Mouse (Mus musculus): ENCODE measurements at regions not wholly inside any gene's neighbourhood (a gene's known extent, or its start where the extent isn't known, plus 50 kb on each side); places are given as distances from the start of the nearest gene placed in this dataset.

DNA sequence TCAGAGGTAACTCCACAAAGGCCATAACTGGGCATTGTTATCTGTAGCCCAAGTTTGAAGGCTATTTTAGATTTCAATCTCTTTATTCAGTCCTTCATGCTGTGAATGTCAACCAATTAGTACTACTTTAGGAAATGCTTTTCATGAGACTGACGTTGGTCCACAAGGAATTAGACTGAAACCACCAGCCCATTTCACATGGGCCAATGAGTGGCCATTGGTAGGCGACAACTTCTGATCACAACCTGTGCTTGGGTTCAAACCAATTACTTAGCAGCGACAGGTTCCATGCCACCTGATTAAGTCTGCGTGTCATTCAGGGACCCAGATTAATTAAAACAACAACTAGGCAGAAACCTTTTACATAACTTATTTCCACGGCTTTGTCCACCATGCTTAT is 126.9 kb upstream of the Tenm3 start:
- Histone ChIP-seq H3K4me1 (ENCODE audit: control insufficient read depth, low read depth, low read length) (no peaks in the 10 kb centered on the region), H3K36me3 (ENCODE audit: control insufficient read depth, insufficient read depth) (no peaks in the 10 kb centered on the region), H3K4me3 (ENCODE audit: low read depth, low read length) (no peak overlapping the region), H3K27ac (ENCODE audit: low read length) (no peak overlapping the region), H3K4me2 (ENCODE audit: low read depth, low read length) (no peak overlapping the region), H3K9ac (ENCODE audit: low read depth, low read length) (no peak overlapping the region), H3K27me3 (ENCODE audit: control insufficient read depth, insufficient read depth, low read depth, low read length) (no peaks in the 10 kb centered on the region), H3K9me3 (replicated peaks; ENCODE audit: control insufficient read depth, low read length) (no peaks in the 10 kb centered on the region)
- no peak for ATAC-seq (ENCODE audit: low read depth)
- WGBS (ENCODE audit: insufficient replicate concordance) = 63% methylated on average over 5 of the region's 5 CpGs

DNA sequence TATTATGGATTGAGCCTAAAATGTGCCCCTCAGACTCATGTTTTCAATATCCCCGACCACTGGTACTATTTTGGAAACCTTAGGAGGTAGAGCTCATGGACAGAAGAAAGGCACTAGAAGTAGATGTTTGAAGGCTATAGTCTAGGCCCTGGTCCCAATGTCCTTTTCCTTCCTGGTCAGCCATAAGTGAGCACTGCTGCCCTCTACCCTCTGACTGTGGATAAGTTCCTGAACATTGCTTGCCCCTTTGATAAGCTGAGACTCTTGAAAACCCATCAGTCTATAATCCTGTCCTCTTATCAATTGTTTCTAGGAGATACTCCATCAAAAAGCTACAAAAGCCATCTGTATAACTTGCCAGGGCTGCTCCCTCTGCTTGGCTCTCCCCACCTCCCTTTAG is 121.2 kb upstream of the Tenm3 start:
- WGBS (ENCODE audit: insufficient replicate concordance) = 42% methylated on average over 1 of the region's 1 CpGs
- Histone ChIP-seq H3K4me2 (ENCODE audit: low read depth, low read length) (no peak overlapping the region), H3K27me3 (ENCODE audit: control insufficient read depth, insufficient read depth, low read depth, low read length) (no peaks in the 10 kb centered on the region), H3K27ac (ENCODE audit: low read length) (no peak overlapping the region), H3K36me3 (ENCODE audit: control insufficient read depth, insufficient read depth) (no peaks in the 10 kb centered on the region), H3K4me1 (ENCODE audit: control insufficient read depth, low read depth, low read length) (no peaks in the 10 kb centered on the region), H3K9me3 (replicated peaks; ENCODE audit: control insufficient read depth, low read length) (no peaks in the 10 kb centered on the region), H3K4me3 (ENCODE audit: low read depth, low read length) (no peak overlapping the region), H3K9ac (ENCODE audit: low read depth, low read length) (no peak overlapping the region)
- ATAC-seq (ENCODE audit: low read depth) = no peak

DNA sequence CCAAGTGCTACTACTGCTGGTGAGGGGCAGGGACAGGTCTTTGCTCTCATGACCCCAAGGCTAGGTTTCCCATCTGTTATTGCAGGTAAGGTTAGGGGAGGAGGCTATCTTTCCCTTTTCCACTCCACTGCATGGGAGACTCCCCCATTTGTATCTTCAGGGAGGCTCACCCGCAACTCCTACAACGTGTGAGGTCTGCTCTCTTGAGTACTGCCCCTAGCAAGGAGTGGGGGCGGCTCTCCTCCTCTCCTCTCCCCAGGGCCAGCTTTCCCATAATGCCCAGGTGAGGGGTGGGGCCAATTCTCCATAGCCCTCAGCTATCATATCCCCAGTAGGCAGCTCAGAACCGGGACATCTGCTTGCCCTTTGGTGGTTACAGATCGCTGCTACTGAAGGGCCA is 113.9 kb upstream of the Tenm3 start:
- Histone ChIP-seq H3K9ac (ENCODE audit: low read depth, low read length) (no peak overlapping the region), H3K27me3 (ENCODE audit: control insufficient read depth, insufficient read depth, low read depth, low read length) (no peaks in the 10 kb centered on the region), H3K4me3 (ENCODE audit: low read depth, low read length) (no peak overlapping the region), H3K36me3 (ENCODE audit: control insufficient read depth, insufficient read depth) (no peaks in the 10 kb centered on the region), H3K27ac (ENCODE audit: low read length) (no peak overlapping the region), H3K4me2 (ENCODE audit: low read depth, low read length) (no peak overlapping the region), H3K4me1 (ENCODE audit: control insufficient read depth, low read depth, low read length) (no peaks in the 10 kb centered on the region), H3K9me3 (replicated peaks; ENCODE audit: control insufficient read depth, low read length) (no peaks in the 10 kb centered on the region)
- ATAC-seq (ENCODE audit: low read depth) = no peak
- 62% methylated on average over 5 of the region's 5 CpGs for WGBS (ENCODE audit: insufficient replicate concordance)

DNA sequence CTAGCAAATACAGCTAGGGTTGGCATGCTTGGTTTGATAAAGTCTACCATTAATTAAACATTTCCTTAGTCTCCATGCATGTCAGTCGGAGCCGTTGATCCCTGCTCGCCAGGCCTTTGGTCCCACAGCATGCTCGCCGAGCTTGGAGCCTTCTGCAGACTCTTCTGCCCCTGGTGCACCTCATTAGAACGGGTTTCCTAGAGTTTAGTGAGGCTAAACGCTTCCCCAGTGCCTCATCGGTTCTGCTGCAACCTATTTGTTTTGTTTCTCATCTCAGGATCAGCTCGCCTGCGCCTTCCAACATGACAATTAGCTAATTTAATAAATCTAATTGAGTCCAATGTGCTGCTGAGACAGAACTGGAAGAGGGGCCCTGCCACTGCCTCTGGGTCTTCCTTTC is 107.7 kb upstream of the Tenm3 start:
- no peak for ATAC-seq (ENCODE audit: low read depth)
- H3K36me3 ChIP-seq (ENCODE audit: control insufficient read depth, insufficient read depth) = no peaks in the 10 kb centered on the region
- WGBS (ENCODE audit: insufficient replicate concordance) = 65% methylated on average over 10 of the region's 10 CpGs
- no peaks in the 10 kb centered on the region for H3K9me3 ChIP-seq (replicated peaks; ENCODE audit: control insufficient read depth, low read length)
- no peaks in the 10 kb centered on the region for H3K27me3 ChIP-seq (ENCODE audit: control insufficient read depth, insufficient read depth, low read depth, low read length)
- no peak overlapping the region for H3K4me2 ChIP-seq (ENCODE audit: low read depth, low read length)
- no peaks in the 10 kb centered on the region for H3K4me1 ChIP-seq (ENCODE audit: control insufficient read depth, low read depth, low read length)
- H3K9ac ChIP-seq (ENCODE audit: low read depth, low read length) = no peak overlapping the region
- no peak overlapping the region for H3K4me3 ChIP-seq (ENCODE audit: low read depth, low read length)
- H3K27ac ChIP-seq (ENCODE audit: low read length) = no peak overlapping the region

DNA sequence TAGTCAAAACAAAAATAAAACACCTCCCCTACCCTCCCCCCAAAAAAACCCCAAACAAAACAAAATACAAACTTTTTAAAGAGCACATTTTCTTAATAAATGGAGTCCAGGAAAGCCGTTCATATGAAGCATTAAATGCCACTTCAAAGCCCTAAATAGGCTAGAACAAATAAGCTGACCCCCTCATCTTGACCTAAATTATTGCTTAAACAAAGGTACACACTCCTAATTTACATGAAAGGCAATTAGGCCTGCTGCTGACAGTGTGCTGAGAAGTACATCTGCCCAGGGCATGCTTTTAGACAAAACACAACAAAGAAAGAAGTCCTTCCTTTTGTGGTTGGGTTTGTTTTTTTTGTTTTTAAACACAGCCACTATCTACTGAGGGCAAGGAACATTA is 100.4 kb upstream of the Tenm3 start:
- Histone ChIP-seq H3K4me2 (ENCODE audit: low read depth, low read length) (no peak overlapping the region), H3K9ac (ENCODE audit: low read depth, low read length) (no peak overlapping the region), H3K27ac (ENCODE audit: low read length) (no peak overlapping the region), H3K36me3 (ENCODE audit: control insufficient read depth, insufficient read depth) (no peaks in the 10 kb centered on the region), H3K4me3 (ENCODE audit: low read depth, low read length) (no peak overlapping the region), H3K9me3 (replicated peaks; ENCODE audit: control insufficient read depth, low read length) (no peaks in the 10 kb centered on the region), H3K4me1 (ENCODE audit: control insufficient read depth, low read depth, low read length) (no peaks in the 10 kb centered on the region), H3K27me3 (ENCODE audit: control insufficient read depth, insufficient read depth, low read depth, low read length) (no peaks in the 10 kb centered on the region)
- 13% methylated on average over 1 of the region's 1 CpGs for WGBS (ENCODE audit: insufficient replicate concordance)
- ATAC-seq (ENCODE audit: low read depth) = no peak

DNA sequence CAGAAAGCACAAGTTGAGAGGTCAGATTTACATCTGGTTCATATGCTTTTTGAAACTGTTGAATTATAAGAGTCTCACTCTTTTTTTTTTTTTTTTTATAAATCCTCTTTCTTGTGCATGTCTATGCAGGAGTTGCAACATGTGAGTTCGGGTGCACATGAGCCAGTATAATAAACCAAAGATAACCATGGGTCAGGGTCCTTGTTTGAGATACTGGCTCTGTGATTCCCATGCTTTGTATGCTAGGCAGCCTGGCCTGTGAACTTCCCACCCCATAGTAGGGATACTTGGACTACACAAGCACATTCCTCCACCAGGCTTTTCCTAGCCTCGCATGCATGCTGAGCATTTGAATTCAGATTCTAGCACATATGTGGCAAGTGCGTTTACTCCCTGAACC is 93.4 kb upstream of the Tenm3 start:
- WGBS (ENCODE audit: insufficient replicate concordance) = 69% methylated on average over 3 of the region's 3 CpGs
- Histone ChIP-seq H3K27me3 (ENCODE audit: control insufficient read depth, insufficient read depth, low read depth, low read length) (no peaks in the 10 kb centered on the region), H3K4me2 (ENCODE audit: low read depth, low read length) (no peak overlapping the region), H3K4me1 (ENCODE audit: control insufficient read depth, low read depth, low read length) (no peaks in the 10 kb centered on the region), H3K9ac (ENCODE audit: low read depth, low read length) (no peak overlapping the region), H3K4me3 (ENCODE audit: low read depth, low read length) (no peak overlapping the region), H3K9me3 (replicated peaks; ENCODE audit: control insufficient read depth, low read length) (no peaks in the 10 kb centered on the region), H3K36me3 (ENCODE audit: control insufficient read depth, insufficient read depth) (no peaks in the 10 kb centered on the region), H3K27ac (ENCODE audit: low read length) (no peak overlapping the region)
- ATAC-seq (ENCODE audit: low read depth) = no peak

DNA sequence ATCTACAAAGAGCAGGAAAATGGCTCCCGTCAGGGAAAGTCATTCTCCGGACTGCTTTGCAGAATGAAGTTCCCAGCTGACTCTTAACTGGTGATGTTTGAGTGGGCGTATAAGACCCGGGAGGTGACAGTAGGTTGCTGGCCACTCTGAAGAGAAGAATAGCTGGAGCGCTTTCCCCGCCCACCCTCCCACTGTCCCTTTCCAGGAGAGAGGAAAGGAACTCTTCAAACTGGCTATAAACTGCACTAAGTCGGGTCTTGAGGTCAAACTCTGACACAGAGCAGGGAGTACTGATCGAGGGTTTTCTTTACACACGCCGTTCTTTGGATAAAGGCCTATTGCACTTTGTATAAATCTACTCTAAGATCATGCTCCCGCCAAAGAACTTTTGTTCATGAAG is 83.4 kb upstream of the Tenm3 start:
- H3K4me1 ChIP-seq (ENCODE audit: control insufficient read depth, low read depth, low read length) = no peaks in the 10 kb centered on the region
- WGBS (ENCODE audit: insufficient replicate concordance) = 74% methylated on average over 11 of the region's 11 CpGs
- no peak overlapping the region for H3K9ac ChIP-seq (ENCODE audit: low read depth, low read length)
- no peaks in the 10 kb centered on the region for H3K9me3 ChIP-seq (replicated peaks; ENCODE audit: control insufficient read depth, low read length)
- ATAC-seq (ENCODE audit: low read depth) = no peak
- no peak overlapping the region for H3K4me3 ChIP-seq (ENCODE audit: low read depth, low read length)
- no peak overlapping the region for H3K27ac ChIP-seq (ENCODE audit: low read length)
- no peaks in the 10 kb centered on the region for H3K36me3 ChIP-seq (ENCODE audit: control insufficient read depth, insufficient read depth)
- H3K27me3 ChIP-seq (ENCODE audit: control insufficient read depth, insufficient read depth, low read depth, low read length) = no peaks in the 10 kb centered on the region
- no peak overlapping the region for H3K4me2 ChIP-seq (ENCODE audit: low read depth, low read length)

DNA sequence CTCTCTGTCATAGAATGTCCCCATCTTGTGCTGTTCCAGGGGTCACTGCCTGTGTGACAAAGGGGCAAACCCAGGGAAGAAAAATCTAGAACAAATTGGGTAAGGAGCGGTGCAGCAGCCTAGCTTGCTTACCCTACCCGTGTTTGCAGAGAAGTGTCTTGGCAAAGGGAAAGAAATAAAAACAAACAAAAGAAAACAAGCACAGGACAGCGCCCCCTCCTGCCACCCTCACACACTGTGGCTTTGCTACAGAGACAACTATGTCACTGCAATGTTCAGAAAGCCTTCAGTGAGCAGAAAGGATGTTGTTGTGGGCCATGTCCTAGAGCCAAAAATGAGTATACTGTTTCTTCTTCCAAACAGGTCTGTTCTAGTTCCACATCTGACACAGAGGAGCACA is 71.5 kb upstream of the Tenm3 start:
- Histone ChIP-seq H3K4me2 (ENCODE audit: low read depth, low read length) (no peak overlapping the region), H3K9ac (ENCODE audit: low read depth, low read length) (no peak overlapping the region), H3K36me3 (ENCODE audit: control insufficient read depth, insufficient read depth) (no peaks in the 10 kb centered on the region), H3K4me3 (ENCODE audit: low read depth, low read length) (no peak overlapping the region), H3K4me1 (ENCODE audit: control insufficient read depth, low read depth, low read length) (no peaks in the 10 kb centered on the region), H3K27me3 (ENCODE audit: control insufficient read depth, insufficient read depth, low read depth, low read length) (no peaks in the 10 kb centered on the region), H3K27ac (ENCODE audit: low read length) (no peak overlapping the region), H3K9me3 (replicated peaks; ENCODE audit: control insufficient read depth, low read length) (no peaks in the 10 kb centered on the region)
- no peak for ATAC-seq (ENCODE audit: low read depth)
- 42% methylated on average over 3 of the region's 3 CpGs for WGBS (ENCODE audit: insufficient replicate concordance)

DNA sequence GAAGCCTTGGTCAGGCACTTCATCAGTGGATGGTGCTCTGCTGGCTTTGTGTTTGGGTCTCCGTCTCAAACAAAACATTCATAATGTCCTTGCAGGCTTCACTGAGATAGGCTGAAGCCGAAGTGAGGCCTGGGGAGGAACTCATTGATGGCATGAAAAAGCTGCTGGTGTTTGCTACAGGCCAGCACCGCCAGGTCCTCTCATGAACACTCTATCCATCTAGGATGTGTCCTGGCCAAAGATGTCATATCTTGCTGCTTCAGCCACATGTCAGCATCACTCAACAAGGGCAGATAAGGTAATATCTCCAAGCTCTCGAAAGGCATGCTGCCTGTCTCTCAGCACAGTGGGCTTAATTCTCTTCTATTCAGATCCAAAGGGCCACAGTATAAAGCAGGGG is 69.1 kb upstream of the Tenm3 start:
- H3K9me3 ChIP-seq (replicated peaks; ENCODE audit: control insufficient read depth, low read length) = no peaks in the 10 kb centered on the region
- no peak overlapping the region for H3K9ac ChIP-seq (ENCODE audit: low read depth, low read length)
- no peaks in the 10 kb centered on the region for H3K4me1 ChIP-seq (ENCODE audit: control insufficient read depth, low read depth, low read length)
- H3K27me3 ChIP-seq (ENCODE audit: control insufficient read depth, insufficient read depth, low read depth, low read length) = no peaks in the 10 kb centered on the region
- no peaks in the 10 kb centered on the region for H3K36me3 ChIP-seq (ENCODE audit: control insufficient read depth, insufficient read depth)
- H3K27ac ChIP-seq (ENCODE audit: low read length) = no peak overlapping the region
- no peak for ATAC-seq (ENCODE audit: low read depth)
- H3K4me2 ChIP-seq (ENCODE audit: low read depth, low read length) = no peak overlapping the region
- 61% methylated on average over 4 of the region's 4 CpGs for WGBS (ENCODE audit: insufficient replicate concordance)
- no peak overlapping the region for H3K4me3 ChIP-seq (ENCODE audit: low read depth, low read length)
